Mouse (Mus musculus): ENCODE measurements around the gene Gm11541. TPM values are rescaled to one million over a fixed set of nuclear protein-coding genes. Genes with fewer than 3 reads are reported as not detected.

Gm11541 gene
- polyA plus RNA-seq, 1 experiment from 2014 or later = 0.13 TPM

Other genes with a start within 250 kb of the Gm11541 start
- 0.21 and 0.23 TPM in 2 replicates for gene Cacna1g, start 230.3 kb downstream of the Gm11541 start, polyA plus RNA-seq (2015; fragmentation: Nextera tagmentation; extraction: Ambion mirVana)
- gene Spata20, start 218.3 kb downstream of the Gm11541 start, polyA plus RNA-seq (2015; fragmentation: Nextera tagmentation; extraction: Ambion mirVana) = 0.09 TPM in 1 of 2 replicates, not detected in the other
- 0.78 and 0.91 TPM in 2 replicates for gene Epn3, start 204.5 kb downstream of the Gm11541 start, polyA plus RNA-seq (2015; fragmentation: Nextera tagmentation; extraction: Ambion mirVana)
- 0.14 and 0.17 TPM in 2 replicates for gene Mycbpap, start 182.8 kb downstream of the Gm11541 start, polyA plus RNA-seq (2015; fragmentation: Nextera tagmentation; extraction: Ambion mirVana)
- gene Rsad1, start 155.2 kb downstream of the Gm11541 start, polyA plus RNA-seq (2015; fragmentation: Nextera tagmentation; extraction: Ambion mirVana) = 2.4 and 3.2 TPM in 2 replicates
- gene Chad, start 139.5 kb downstream of the Gm11541 start, polyA plus RNA-seq (2015; fragmentation: Nextera tagmentation; extraction: Ambion mirVana) = 0.94 and 1.3 TPM in 2 replicates
- gene Acsf2, start 102.6 kb downstream of the Gm11541 start, polyA plus RNA-seq (2015; fragmentation: Nextera tagmentation; extraction: Ambion mirVana) = 2.7 and 3.0 TPM in 2 replicates
- gene Lrrc59, start 74.7 kb downstream of the Gm11541 start, polyA plus RNA-seq (2015; fragmentation: Nextera tagmentation; extraction: Ambion mirVana) = 114 and 118 TPM in 2 replicates
- 109 and 134 TPM in 2 replicates for gene Mrpl27, start 50.7 kb downstream of the Gm11541 start, polyA plus RNA-seq (2015; fragmentation: Nextera tagmentation; extraction: Ambion mirVana)
- gene Eme1, start 50.5 kb downstream of the Gm11541 start, polyA plus RNA-seq (2015; fragmentation: Nextera tagmentation; extraction: Ambion mirVana) = 16.2 and 16.8 TPM in 2 replicates
- 13.0 and 15.4 TPM in 2 replicates for gene Xylt2, start 27.0 kb downstream of the Gm11541 start, polyA plus RNA-seq (2015; fragmentation: Nextera tagmentation; extraction: Ambion mirVana)
- gene Cdc34b, start 37.3 kb upstream of the Gm11541 start, polyA plus RNA-seq (2015; fragmentation: Nextera tagmentation; extraction: Ambion mirVana) = 0.12 TPM in 1 of 2 replicates, not detected in the other
- gene Tmem92, start 78.2 kb upstream of the Gm11541 start, polyA plus RNA-seq (2015; fragmentation: Nextera tagmentation; extraction: Ambion mirVana) = 0.18 and 0.21 TPM in 2 replicates
- 64.3 and 68.9 TPM in 2 replicates for gene Col1a1, start 231.7 kb upstream of the Gm11541 start, polyA plus RNA-seq (2015; fragmentation: Nextera tagmentation; extraction: Ambion mirVana)

Data from thymus, postnatal 0 days (tissue).